Mouse (Mus musculus) embryonic facial prominence, embryonic 11.5 days (tissue): ENCODE data around the gene Serpinb9. TPM values are rescaled to one million over a fixed set of nuclear protein-coding genes. Genes with fewer than 3 reads are reported as not detected.
"Not testable (repeated sequence)": the region's sequence is repeated elsewhere in the genome, so short reads cannot be mapped to it uniquely, and the experiment has no call there.

Experiments used
- ATAC-seq: fragments of 200-750 bp; cut with Nextera tagmentation; replicated peaks from 2 replicates; pipeline ENCODE4 v1.8.0; 2017; ENCODE audit warnings: low read depth; ENCODE audit not compliant: insufficient number of reproducible peaks, low FRiP score, low TSS enrichment
- DNase-seq: peaks from one replicate; pipeline ENCODE4 v3.0.0-alpha.2; 2015; ENCODE audit warnings: low spot score
- H3K27ac ChIP-seq: fragments of 300-500 bp; sonication (generic); replicated peaks from 2 replicates; pipeline ENCODE4 v1.5.1; 2014; ENCODE audit warnings: mild to moderate bottlenecking, low read depth, low read length, control low read depth
- H3K27me3 ChIP-seq: fragments of 300-500 bp; sonication (generic); 2 replicates; pipeline ENCODE4 v1.6.1; 2014; ENCODE audit warnings: mild to moderate bottlenecking, low read length, moderate library complexity, mixed read lengths; ENCODE audit not compliant: control insufficient read depth, insufficient read depth
- H3K36me3 ChIP-seq: fragments of 300-500 bp; sonication (generic); replicated peaks from 2 replicates; pipeline ENCODE4 v1.6.1; 2014; ENCODE audit warnings: low read depth, mild to moderate bottlenecking, low read length, moderate library complexity, mixed read lengths; ENCODE audit not compliant: control insufficient read depth, insufficient read depth
- H3K4me1 ChIP-seq: fragments of 300-500 bp; sonication (generic); 2 replicates; pipeline ENCODE4 v1.6.1; 2014; ENCODE audit warnings: low read length, mixed read lengths; ENCODE audit not compliant: control insufficient read depth, insufficient read depth
- H3K4me2 ChIP-seq: fragments of 300-500 bp; sonication (generic); 2 replicates; pipeline ENCODE4 v1.6.1; 2014; ENCODE audit warnings: low read depth, mild to moderate bottlenecking, control low read depth, low read length, moderate library complexity
- H3K4me3 ChIP-seq: fragments of 300-500 bp; sonication (generic); 2 replicates; pipeline ENCODE4 v1.5.1; 2014; ENCODE audit warnings: low read depth, low read length, control low read depth
- H3K9ac ChIP-seq: fragments of 300-500 bp; sonication (generic); replicated peaks from 2 replicates; pipeline ENCODE4 v1.6.1; 2014; ENCODE audit warnings: mild to moderate bottlenecking, control low read depth, low read length
- H3K9me3 ChIP-seq: fragments of 300-500 bp; sonication (generic); replicated peaks from 2 replicates; pipeline ENCODE4 v1.6.1; 2016; ENCODE audit warnings: mild to moderate bottlenecking, low read length, inconsistent platforms, mixed read lengths; ENCODE audit not compliant: control insufficient read depth
- WGBS: fragments of 180-500 bp; shearing (Covaris S2); extraction: QIAGEN DNeasy Blood & Tissue Kit; methylation state at CpG from one replicate; pipeline ENCODE4 v1.1.7; 2014; 5-methylcytosine and 5-hydroxymethylcytosine counted together
- polyA plus RNA-seq: library from polyadenylated mRNA; unstranded; fragments of >200 nt; fragmentation: Nextera tagmentation; extraction: Ambion mirVana; gene quantifications from 2 replicates; pipeline ENCODE4 v1.2.1, GENCODE M21; 2014

Gene Serpinb9
- polyA plus RNA-seq, 1 experiment from 2014 or later = 2.7 TPM

DNA sequence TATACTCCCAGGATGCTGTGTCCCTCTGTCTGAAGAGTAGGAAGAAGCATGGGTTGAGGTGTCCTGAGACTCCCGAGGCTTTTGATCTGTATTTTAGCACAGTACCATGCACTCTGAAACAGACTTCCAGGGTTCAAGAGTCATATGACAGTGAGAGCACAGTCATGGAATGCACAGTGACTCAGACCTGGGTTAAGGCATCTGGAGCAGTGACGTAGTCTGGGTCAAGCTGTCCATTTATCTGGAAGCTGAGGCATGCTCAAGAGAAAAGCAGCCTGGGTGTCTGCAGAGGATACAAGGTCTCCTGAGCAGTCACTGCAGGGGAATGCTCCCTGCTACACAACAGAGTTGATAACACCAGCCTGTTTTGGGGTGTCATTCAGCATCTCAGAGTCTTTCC lies 25.5 kb downstream of the Serpinb9 start:
- H3K27me3 ChIP-seq = no peaks in the 10 kb centered on the region
- no peak for ATAC-seq
- no peaks in the 10 kb centered on the region for H3K9me3 ChIP-seq
- DNase-seq = no peak
- no peak overlapping the region for H3K9ac ChIP-seq
- H3K27ac ChIP-seq = no peak overlapping the region
- WGBS = 75% methylated on average over 2 of the region's 2 CpGs
- no peak overlapping the region for H3K4me2 ChIP-seq
- no peaks in the 10 kb centered on the region for H3K4me1 ChIP-seq
- no peak overlapping the region for H3K4me3 ChIP-seq
- H3K36me3 ChIP-seq = no peaks in the 10 kb centered on the region

DNA sequence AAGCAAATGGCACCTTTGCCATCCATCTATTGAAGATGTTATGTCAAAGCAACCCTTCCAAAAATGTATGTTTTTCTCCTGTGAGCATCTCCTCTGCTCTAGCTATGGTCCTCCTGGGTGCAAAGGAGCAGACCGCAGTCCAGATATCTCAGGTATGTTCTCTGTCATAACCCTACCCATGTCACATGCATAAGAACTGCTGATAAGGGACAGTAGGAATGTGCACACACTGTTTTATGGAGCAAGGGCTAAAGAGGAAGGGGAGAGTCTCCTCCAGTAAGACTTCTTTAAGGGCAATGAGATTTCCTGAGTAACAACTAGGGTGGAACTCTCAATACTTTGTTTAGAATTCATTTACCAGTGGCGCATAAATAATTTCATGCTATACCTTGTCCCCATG lies 26.4 kb downstream of the Serpinb9 start:
- H3K27me3 ChIP-seq, H3K4me2 ChIP-seq, H3K9me3 ChIP-seq, H3K4me1 ChIP-seq, H3K4me3 ChIP-seq, ATAC-seq, H3K9ac ChIP-seq, H3K36me3 ChIP-seq, DNase-seq, H3K27ac ChIP-seq: not testable (repeated sequence)
- 97% methylated on average over 2 of the region's 2 CpGs for WGBS

DNA sequence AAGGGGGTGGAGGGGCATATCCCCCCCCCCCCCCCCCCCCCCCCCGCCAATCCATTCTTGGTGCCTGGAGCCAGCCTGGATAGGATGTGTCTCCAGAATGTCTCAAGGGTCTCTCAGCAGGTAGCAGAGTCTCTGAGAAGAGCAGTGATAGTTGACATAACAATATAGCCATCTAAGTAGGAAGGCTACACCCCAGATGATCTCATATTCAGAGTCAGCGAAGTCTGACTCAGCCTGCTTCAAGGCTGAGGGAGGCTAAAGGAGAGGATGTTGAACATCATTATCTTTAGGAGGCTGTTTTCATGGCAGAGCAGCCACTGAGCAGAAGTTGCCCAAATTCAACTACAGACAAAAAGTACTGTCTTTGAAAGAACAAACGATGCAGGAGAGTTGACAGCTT lies 27.2 kb downstream of the Serpinb9 start:
- Histone ChIP-seq H3K27me3 (no peaks in the 10 kb centered on the region), H3K9me3 (no peaks in the 10 kb centered on the region), H3K4me2 (no peak overlapping the region), H3K4me3 (no peak overlapping the region), H3K9ac (no peak overlapping the region), H3K4me1 (no peaks in the 10 kb centered on the region), H3K36me3 (no peaks in the 10 kb centered on the region), H3K27ac (no peak overlapping the region)
- no peak for DNase-seq
- no peak for ATAC-seq
- 88% methylated on average over 2 of the region's 3 CpGs for WGBS

DNA sequence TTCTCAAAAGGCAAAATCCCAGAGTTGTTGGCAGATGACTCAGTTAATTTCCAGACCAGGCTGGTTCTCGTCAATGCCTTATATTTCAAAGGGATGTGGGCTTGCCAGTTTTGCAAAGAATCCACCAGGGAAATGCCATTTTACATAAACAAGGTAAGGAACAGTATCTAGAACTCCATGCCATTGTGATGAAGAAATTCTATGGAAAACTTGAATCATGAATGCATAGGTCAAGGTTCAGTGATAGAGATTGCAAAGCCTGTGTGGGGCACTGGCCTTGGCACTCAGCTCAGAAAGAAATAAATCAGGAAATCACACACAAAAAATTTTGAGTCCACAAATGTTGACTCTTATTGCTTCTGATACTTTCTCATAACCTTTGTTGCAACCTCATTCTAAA lies 32.5 kb downstream of the Serpinb9 start:
- H3K4me2 ChIP-seq = no peak overlapping the region

DNA sequence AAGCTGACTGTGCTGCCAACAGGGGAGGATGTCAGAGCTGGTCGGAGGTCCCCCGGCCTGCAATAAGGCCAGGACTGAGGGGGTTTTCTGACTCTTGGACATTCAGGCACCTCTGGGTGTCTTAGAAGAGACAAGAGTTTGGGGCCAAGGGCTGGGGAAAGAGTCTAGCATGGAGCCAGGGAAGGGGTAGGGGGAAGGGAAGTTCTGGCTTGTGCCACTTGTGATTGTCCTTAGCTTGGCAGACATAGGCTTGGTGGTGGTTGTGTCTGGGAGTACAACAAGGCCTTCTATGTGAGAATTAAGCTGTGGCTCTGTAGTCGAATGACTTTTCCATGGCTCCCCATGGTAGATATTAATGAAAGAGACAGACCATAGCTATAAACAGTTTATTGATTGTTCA lies 40.5 kb downstream of the Serpinb9 start:
- Histone ChIP-seq H3K36me3 (no peaks in the 10 kb centered on the region), H3K4me1 (no peaks in the 10 kb centered on the region), H3K4me2 (no peak overlapping the region), H3K4me3 (no peak overlapping the region), H3K9me3 (no peaks in the 10 kb centered on the region), H3K27ac (no peak overlapping the region), H3K9ac (no peak overlapping the region), H3K27me3 (no peaks in the 10 kb centered on the region)
- ATAC-seq (no peak), DNase-seq (no peak)
- 94% methylated on average over 3 of the region's 3 CpGs for WGBS

More for the DNA sequence above, 32.5 kb downstream of the Serpinb9 start:
- no peaks in the 10 kb centered on the region for H3K9me3 ChIP-seq
- no peak for ATAC-seq
- H3K4me1 ChIP-seq = no peaks in the 10 kb centered on the region
- H3K36me3 ChIP-seq = no peaks in the 10 kb centered on the region
- H3K4me3 ChIP-seq = no peak overlapping the region
- H3K27me3 ChIP-seq = no peaks in the 10 kb centered on the region
- DNase-seq = no peak
- H3K9ac ChIP-seq = no peak overlapping the region
- no peak overlapping the region for H3K27ac ChIP-seq
- 56% methylated on average over 1 of the region's 1 CpGs for WGBS

DNA sequence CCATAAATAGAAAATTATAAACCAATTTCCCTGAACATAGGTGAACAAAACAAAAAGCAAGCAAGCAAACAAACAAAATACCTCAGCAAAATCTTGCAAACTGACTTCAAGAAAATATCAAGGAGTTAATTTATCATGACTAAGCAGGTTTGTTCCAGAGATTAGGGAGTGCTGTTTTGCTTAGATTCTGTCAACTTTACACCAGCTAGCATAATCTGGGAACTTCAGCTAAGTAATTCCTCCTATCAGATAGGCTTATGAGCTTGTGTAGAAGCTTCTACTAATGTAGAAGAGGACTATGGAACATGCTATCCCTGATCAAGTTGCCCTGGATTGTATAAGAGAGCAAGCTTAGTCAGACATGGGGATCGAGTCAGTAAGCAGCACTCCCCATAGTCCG lies 44.2 kb downstream of the Serpinb9 start:
- no peaks in the 10 kb centered on the region for H3K27me3 ChIP-seq
- DNase-seq (no peak), ATAC-seq (no peak)
- no peaks in the 10 kb centered on the region for H3K9me3 ChIP-seq
- no peak overlapping the region for H3K27ac ChIP-seq
- H3K4me1 ChIP-seq = no peaks in the 10 kb centered on the region
- H3K9ac ChIP-seq = no peak overlapping the region
- H3K4me2 ChIP-seq = no peak overlapping the region
- H3K4me3 ChIP-seq = no peak overlapping the region
- no peaks in the 10 kb centered on the region for H3K36me3 ChIP-seq
- 70% methylated on average over 2 of the region's 2 CpGs for WGBS

DNA sequence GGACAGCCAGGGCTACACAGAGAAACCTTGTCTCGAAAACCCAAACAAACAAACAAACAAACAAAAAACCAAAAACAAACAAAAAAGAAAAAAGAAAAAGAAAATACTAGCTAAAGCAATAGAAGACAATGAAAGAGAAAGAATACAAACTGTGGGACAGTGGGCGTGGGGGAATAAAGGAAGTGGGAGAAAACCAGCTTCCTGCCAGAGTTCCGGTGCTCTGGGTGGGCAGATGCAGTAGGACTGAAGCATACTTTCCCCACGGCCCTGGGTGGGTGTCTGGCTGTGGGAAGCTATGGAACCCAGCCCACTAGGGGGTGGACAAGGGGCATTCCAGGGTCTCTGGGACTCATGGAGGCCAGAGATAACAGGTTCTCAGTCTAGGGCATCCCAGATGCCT lies 45.1 kb downstream of the Serpinb9 start:
- H3K9ac ChIP-seq = no peak overlapping the region
- DNase-seq = no peak
- no peaks in the 10 kb centered on the region for H3K36me3 ChIP-seq
- no peak overlapping the region for H3K4me2 ChIP-seq
- no peaks in the 10 kb centered on the region for H3K27me3 ChIP-seq
- no peak for ATAC-seq
- WGBS = 80% methylated on average over 4 of the region's 4 CpGs
- no peaks in the 10 kb centered on the region for H3K9me3 ChIP-seq
- H3K4me3 ChIP-seq = no peak overlapping the region
- H3K27ac ChIP-seq = no peak overlapping the region
- no peaks in the 10 kb centered on the region for H3K4me1 ChIP-seq

DNA sequence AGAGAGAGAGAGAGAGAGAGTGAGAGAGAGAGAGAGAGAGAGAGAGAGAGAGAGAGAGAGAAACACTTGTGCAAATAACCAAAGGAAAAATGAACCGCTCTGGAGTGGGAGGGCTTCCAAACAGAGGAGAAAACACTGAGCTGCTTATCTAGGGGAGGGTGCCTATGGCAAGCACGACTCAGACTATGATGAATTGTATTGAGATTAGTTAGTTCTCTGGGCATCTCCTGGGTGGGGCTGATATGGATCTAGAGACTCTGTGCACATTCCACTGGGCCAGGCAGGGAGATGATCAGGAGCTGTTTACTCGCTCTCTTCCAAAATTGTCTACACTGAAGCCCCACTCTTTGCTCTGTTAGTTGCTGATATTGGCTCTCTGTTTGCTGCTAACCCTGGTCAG lies 48.6 kb downstream of the Serpinb9 start:
- ATAC-seq (no peak), DNase-seq (no peak)
- 71% methylated on average over 3 of the region's 3 CpGs for WGBS
- Histone ChIP-seq H3K9ac (no peak overlapping the region), H3K36me3 (no peaks in the 10 kb centered on the region), H3K27ac (no peak overlapping the region), H3K9me3 (no peaks in the 10 kb centered on the region), H3K4me3 (no peak overlapping the region), H3K4me2 (no peak overlapping the region), H3K4me1 (no peaks in the 10 kb centered on the region), H3K27me3 (no peaks in the 10 kb centered on the region)
